Mouse (Mus musculus) gastrocnemius, postnatal 10 days (tissue): ENCODE data around the gene Zbtb37. TPM values are rescaled to one million over a fixed set of nuclear protein-coding genes. Genes with fewer than 3 reads are reported as not detected.

Experiments
- DNase-seq: peaks from one replicate; pipeline ENCODE4 v3.0.0; 2021; ENCODE audit warnings: mixed read lengths
- long read RNA-seq, 2 experiments: library from polyadenylated mRNA; stranded (forward); transcript quantifications; one replicate each; pipeline ENCODE4 v2.0.0; 2021
- total RNA-seq, 2 experiments: library from RNA; stranded (reverse); gene quantifications; 2 replicates each; pipeline ENCODE4 v1.2.3; 2021

The Zbtb37 gene
- 10 to 100 TPM in 1 of 2 experiments, 1 to 10 TPM in 1; 7.0 to 12.0 TPM for total RNA-seq
- long read RNA-seq, experiment 1 = 0 reads
- long read RNA-seq, experiment 2 = 0 reads

GRCm38 (mm10) chr1:161034435-161035280, at the start of gene Zbtb37:
Gene Zbtb37 (minus strand): TSS chr1:161034849.
- peak; percentile 96 for DNase-seq

- DNase-seq = no peak
These were observed 42.6 kb upstream of the Zbtb37 start for GRCm38 (mm10) chr1:161077243-161077642.

- no peak for DNase-seq
These were observed 41.6 kb upstream of the Zbtb37 start for GRCm38 (mm10) chr1:161076238-161076637.

- no peak for DNase-seq
These were observed 36.6 kb upstream of the Zbtb37 start for GRCm38 (mm10) chr1:161071272-161071620.

GRCm38 (mm10) chr1:161070352-161071271, 36.0 kb upstream of the Zbtb37 start, which contains the start of the genes Dars2 and Cenpl:
Gene Dars2 (minus strand): TSS chr1:161070658.
Gene Cenpl (plus strand): TSS chr1:161070713.
- DNase-seq = peak; percentile 92

- no peak for DNase-seq
These were observed 28.7 kb upstream of the Zbtb37 start for GRCm38 (mm10) chr1:161063351-161063750.

GRCm38 (mm10) chr1:161057164-161057563, 22.5 kb upstream of the Zbtb37 start:
- no peak for DNase-seq

- DNase-seq = no peak
These were observed 12.3 kb upstream of the Zbtb37 start for GRCm38 (mm10) chr1:161046972-161047371.

- DNase-seq = no peak
These were observed 6.8 kb upstream of the Zbtb37 start for GRCm38 (mm10) chr1:161041261-161042020.

- DNase-seq = no peak
These were observed 6.2 kb upstream of the Zbtb37 start for GRCm38 (mm10) chr1:161040855-161041254.

- DNase-seq = no peak
These were observed 5.7 kb upstream of the Zbtb37 start for GRCm38 (mm10) chr1:161040426-161040770.

GRCm38 (mm10) chr1:161039741-161040425, 5.2 kb upstream of the Zbtb37 start:
- no peak for DNase-seq

- DNase-seq = no peak
These were observed 4.5 kb upstream of the Zbtb37 start for GRCm38 (mm10) chr1:161038968-161039721.

GRCm38 (mm10) chr1:161038004-161038403, 3.4 kb upstream of the Zbtb37 start:
- DNase-seq = no peak

- no peak for DNase-seq
These were observed 3.0 kb upstream of the Zbtb37 start for GRCm38 (mm10) chr1:161037599-161037998.

- no peak for DNase-seq
These were observed 2.4 kb upstream of the Zbtb37 start for GRCm38 (mm10) chr1:161037026-161037425.

- no peak for DNase-seq
These were observed 1.8 kb upstream of the Zbtb37 start for GRCm38 (mm10) chr1:161036411-161036841.

GRCm38 (mm10) chr1:161035786-161036404, 1.2 kb upstream of the Zbtb37 start:
- no peak for DNase-seq

- DNase-seq = peak; percentile 26
These were observed 684 bp upstream of the Zbtb37 start for GRCm38 (mm10) chr1:161035281-161035785.

GRCm38 (mm10) chr1:161033856-161034434, 704 bp downstream of the Zbtb37 start:
- no peak for DNase-seq
